Mouse (Mus musculus): Measurements from ENCODE around the gene Nxf3. TPM values are rescaled to one million over a fixed set of nuclear protein-coding genes. Genes with fewer than 3 reads are reported as not detected.

The Nxf3 gene
- total RNA-seq, 1 experiment from 2014 or later = not detected

Other genes starting within 250 kb of the Nxf3 start
- gene Gprasp2, start 246.2 kb downstream of the Nxf3 start, total RNA-seq (2021) = 28.2 and 29.4 TPM in 2 replicates
- gene Arxes2, start 91.4 kb downstream of the Nxf3 start, total RNA-seq (2021) = 23.5 and 25.4 TPM in 2 replicates
- gene Arxes1, start 51.9 kb downstream of the Nxf3 start, total RNA-seq (2021) = 4.0 and 5.5 TPM in 2 replicates
- 16.1 and 27.7 TPM in 2 replicates for gene Bex2, start 17.0 kb downstream of the Nxf3 start, total RNA-seq (2021)
- 7.0 and 10.3 TPM in 2 replicates for gene Bex4, start 53.7 kb upstream of the Nxf3 start, total RNA-seq (2021)
- 44.4 and 51.1 TPM in 2 replicates for gene Tceal8, start 87.1 kb upstream of the Nxf3 start, total RNA-seq (2021)
- gene Tceal5, start 118.6 kb upstream of the Nxf3 start, total RNA-seq (2021) = 2.1 and 4.1 TPM in 2 replicates
- gene Tceal7, start 129.5 kb upstream of the Nxf3 start, total RNA-seq (2021) = not detected in 2 replicates
- 12.5 and 12.7 TPM in 2 replicates for gene Bex1, start 130.3 kb upstream of the Nxf3 start, total RNA-seq (2021)
- 363 and 423 TPM in 2 replicates for gene Tceal9, start 159.8 kb upstream of the Nxf3 start, total RNA-seq (2021)
- gene Bex3, start 185.0 kb upstream of the Nxf3 start, total RNA-seq (2021) = 128 and 147 TPM in 2 replicates

Measured in adrenal gland, postnatal 25 days (tissue).